Mouse (Mus musculus) brown adipose tissue, adult 24 weeks (tissue): ENCODE results near the gene Hes3. TPM values are rescaled to one million over a fixed set of nuclear protein-coding genes. Genes with fewer than 3 reads are reported as not detected.
A peak's percentile ranks its signal among the peaks of the same experiment; 100 is the strongest.

Experiments used
- H3K27ac ChIP-seq: fragments of 200-500 bp; replicated peaks from 2 replicates; pipeline ENCODE4 v1.5.1; 2012; ENCODE audit warnings: low read depth, mild to moderate bottlenecking, low read length
- H3K4me1 ChIP-seq: fragments of 200-500 bp; 2 replicates; pipeline ENCODE4 v1.6.1; 2012; ENCODE audit warnings: low read length, mixed read lengths; ENCODE audit not compliant: control insufficient read depth, insufficient read depth, insufficient read length
- H3K4me3 ChIP-seq: fragments of 200-500 bp; 2 replicates; pipeline ENCODE4 v1.5.1; 2012; ENCODE audit warnings: low read depth, mild to moderate bottlenecking, low read length, moderate library complexity; ENCODE audit not compliant: insufficient read depth
- polyA plus RNA-seq: library from polyadenylated mRNA; stranded (reverse); fragments of >200 nt; gene quantifications from 2 replicates; pipeline ENCODE4 v1.2.4, GENCODE M21; 2012; ENCODE audit not compliant: missing spikeins, insufficient read depth, insufficient read length

Hes3 gene
- polyA plus RNA-seq, 1 experiment: not detected

- H3K4me1 ChIP-seq: no peaks in the 10 kb centered on the region
- H3K27ac ChIP-seq: no peak overlapping the region
- H3K4me3 ChIP-seq: no peak overlapping the region
These were observed 14.8 kb downstream of the Hes3 start for GRCm38 (mm10) chr4:152276389-152277347.

GRCm38 (mm10) chr4:152274681-152275131 is 16.8 kb downstream of the Hes3 start:
- Histone ChIP-seq H3K4me3 (peak overlapping the region; percentile 51), H3K27ac (no peak overlapping the region), H3K4me1 (no peaks in the 10 kb centered on the region)

GRCm38 (mm10) chr4:152273621-152274236 is 17.7 kb downstream of the Hes3 start, which contains the start of gene Gpr153:
Gene Gpr153, plus strand, starts transcription at chr4:152274232.
- peak within 1 kb of the TSS; percentile 26 for H3K27ac ChIP-seq
- H3K4me3 ChIP-seq: peak within 1 kb of the TSS; percentile 51
- no peaks in the 10 kb centered on the region for H3K4me1 ChIP-seq

- Histone ChIP-seq H3K4me1 (no peaks in the 10 kb centered on the region), H3K4me3 (no peak overlapping the region), H3K27ac (peak overlapping the region; percentile 26)
These were observed 18.3 kb downstream of the Hes3 start for GRCm38 (mm10) chr4:152273191-152273590.

GRCm38 (mm10) chr4:152272449-152273049 is 18.9 kb downstream of the Hes3 start:
- H3K4me3 ChIP-seq: no peak overlapping the region
- H3K4me1 ChIP-seq: peaks cover 2% of the 10 kb centered on the region; the same call in 1 of the 2 replicates
- peak overlapping the region; percentile 26 for H3K27ac ChIP-seq

- Histone ChIP-seq H3K4me3 (no peak overlapping the region), H3K27ac (no peak overlapping the region), H3K4me1 (peaks cover 5% of the 10 kb centered on the region; the same call in 1 of the 2 replicates)
These were observed 19.5 kb downstream of the Hes3 start for GRCm38 (mm10) chr4:152272006-152272405.

- no peak overlapping the region for H3K27ac ChIP-seq
These were observed 20.1 kb downstream of the Hes3 start for GRCm38 (mm10) chr4:152271334-152271733.

GRCm38 (mm10) chr4:152270599-152270998 is 20.9 kb downstream of the Hes3 start:
- no peak overlapping the region for H3K27ac ChIP-seq
- H3K4me1 ChIP-seq: peaks cover 5% of the 10 kb centered on the region; the same call in 1 of the 2 replicates

More at GRCm38 (mm10) chr4:152271334-152271733, 20.1 kb downstream of the Hes3 start:
- Histone ChIP-seq H3K4me1 (peaks cover 5% of the 10 kb centered on the region; the same call in 1 of the 2 replicates), H3K4me3 (no peak overlapping the region)

GRCm38 (mm10) chr4:152269967-152270366 is 21.5 kb downstream of the Hes3 start:
- H3K27ac ChIP-seq: no peak overlapping the region
- peaks cover 5% of the 10 kb centered on the region; the same call in 1 of the 2 replicates for H3K4me1 ChIP-seq
- H3K4me3 ChIP-seq: no peak overlapping the region

More at GRCm38 (mm10) chr4:152270599-152270998, 20.9 kb downstream of the Hes3 start:
- H3K4me3 ChIP-seq: no peak overlapping the region

GRCm38 (mm10) chr4:152267748-152268369 is 23.6 kb downstream of the Hes3 start:
- H3K27ac ChIP-seq: no peak overlapping the region
- H3K4me1 ChIP-seq: peaks cover 5% of the 10 kb centered on the region; the same call in 1 of the 2 replicates
- no peak overlapping the region for H3K4me3 ChIP-seq

GRCm38 (mm10) chr4:152266236-152266895 is 25.1 kb downstream of the Hes3 start:
- Histone ChIP-seq H3K4me3 (no peak overlapping the region), H3K4me1 (peaks cover 5% of the 10 kb centered on the region; the same call in 1 of the 2 replicates), H3K27ac (no peak overlapping the region)

- Histone ChIP-seq H3K4me3 (no peak overlapping the region), H3K27ac (no peak overlapping the region), H3K4me1 (peaks cover 5% of the 10 kb centered on the region; the same call in 1 of the 2 replicates)
These were observed 25.7 kb downstream of the Hes3 start for GRCm38 (mm10) chr4:152265791-152266190.

GRCm38 (mm10) chr4:152264867-152265568 is 26.4 kb downstream of the Hes3 start:
- Histone ChIP-seq H3K27ac (no peak overlapping the region), H3K4me1 (peaks cover 5% of the 10 kb centered on the region; the same call in 1 of the 2 replicates), H3K4me3 (no peak overlapping the region)

- Histone ChIP-seq H3K27ac (no peak overlapping the region), H3K4me3 (no peak overlapping the region), H3K4me1 (peaks cover 5% of the 10 kb centered on the region; the same call in 1 of the 2 replicates)
These were observed 27.3 kb downstream of the Hes3 start for GRCm38 (mm10) chr4:152264177-152264530.
